Mouse (Mus musculus) megakaryocyte, embryonic 14.5 days (primary cell): Measurements from ENCODE around the gene Ddx54.

Experiments
- FLI1 ChIP-seq: IDR thresholded peaks from 2 replicates; pipeline ENCODE4 v1.6.1; 2012; ENCODE audit warnings: low read length, inconsistent platforms, mixed read lengths
- GATA1 ChIP-seq: IDR thresholded peaks from 3 replicates; pipeline ENCODE4 v1.6.1; 2012; ENCODE audit warnings: mixed read lengths, low read length, inconsistent platforms, borderline replicate concordance

DNA sequence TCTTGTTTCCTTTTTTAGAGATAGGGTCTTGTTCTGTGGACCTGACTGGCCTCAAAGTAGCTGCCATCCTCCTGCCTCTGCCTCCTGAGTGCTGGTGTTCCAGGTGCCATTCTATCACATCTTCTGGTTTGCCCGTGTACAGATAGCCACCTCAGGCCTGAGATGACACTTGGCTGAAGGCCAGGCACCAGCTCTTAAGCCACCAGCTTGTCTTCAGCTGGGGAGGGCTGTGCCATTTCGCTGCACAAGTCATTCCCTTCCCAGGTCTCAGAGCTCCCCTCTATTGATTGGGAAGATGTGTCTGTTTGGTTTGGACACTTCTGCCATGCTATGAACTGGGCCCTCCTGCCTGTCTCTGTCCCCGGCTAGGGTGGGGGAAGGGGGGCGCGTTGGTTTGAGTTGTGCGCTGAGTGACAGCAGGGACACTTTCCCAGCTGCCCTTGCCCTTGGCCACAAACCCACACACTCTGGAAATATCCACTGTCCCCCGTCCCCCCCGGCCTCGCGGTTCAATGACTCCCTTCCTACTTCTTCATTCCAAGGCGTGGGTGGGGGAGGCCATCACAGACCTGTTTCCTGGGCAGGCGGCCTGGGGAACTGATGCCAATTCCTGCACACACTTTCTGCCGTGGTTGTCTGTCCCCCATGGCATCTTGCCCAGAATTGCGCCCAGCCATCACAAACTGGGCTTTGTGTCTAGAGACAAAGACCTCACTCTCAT, 31.0 kb downstream of the Ddx54 start:
- no peak for TF ChIP-seq GATA1
- TF ChIP-seq FLI1 = no peak
